Mouse (Mus musculus): ENCODE measurements at regions not wholly inside any gene's neighbourhood (a gene's known extent, or its start where the extent isn't known, plus 50 kb on each side); places are given as distances from the start of the nearest gene placed in this dataset.
A peak's percentile ranks its signal among the peaks of the same experiment; 100 is the strongest.

DNA sequence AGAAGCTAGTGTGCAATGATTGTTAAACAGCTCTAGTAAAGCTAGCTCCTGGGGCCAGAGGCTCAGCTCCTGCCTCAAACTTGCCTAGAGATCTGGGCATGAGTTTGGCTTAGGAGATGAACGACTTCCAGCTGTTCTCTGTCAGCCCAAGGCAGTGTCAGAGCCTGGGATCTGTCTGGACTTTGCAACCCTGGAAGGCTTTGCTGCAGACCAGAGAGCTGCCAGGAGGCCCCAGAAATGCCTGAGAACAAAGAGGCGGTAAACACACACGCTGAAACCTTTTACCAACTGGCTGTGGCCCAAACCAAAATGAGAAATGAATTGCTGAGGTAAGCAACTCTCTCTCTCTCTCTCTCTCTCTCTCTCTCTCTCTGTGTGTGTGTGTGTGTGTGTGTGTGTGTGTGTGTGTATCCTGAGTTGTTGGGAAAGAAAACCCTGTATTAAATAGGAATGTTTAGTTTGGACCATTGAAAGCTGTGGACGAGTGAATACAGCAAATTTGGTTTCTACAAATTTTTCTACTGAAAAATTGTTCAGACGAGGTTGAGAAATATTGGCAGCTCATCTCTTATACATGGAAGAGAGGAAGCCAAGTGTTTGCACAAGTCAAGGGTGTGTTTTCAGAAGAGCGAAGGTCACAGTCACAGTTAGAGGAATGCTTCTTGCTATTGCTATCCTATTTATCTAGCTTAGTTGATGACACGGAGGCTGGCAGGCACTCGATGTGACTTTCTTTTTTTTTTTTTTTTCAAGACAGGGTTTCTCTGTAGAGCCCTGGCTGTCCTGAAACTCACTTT is 125.1 kb upstream of the Serp2 start:
- DNase-seq (ENCODE audit: low read depth, low spot score), result no peak

GRCm38 (mm10) chr14:76678512-76679134 is 121.9 kb upstream of the Serp2 start:
- DNase-seq (ENCODE audit: low read depth, low spot score), result no peak

DNA sequence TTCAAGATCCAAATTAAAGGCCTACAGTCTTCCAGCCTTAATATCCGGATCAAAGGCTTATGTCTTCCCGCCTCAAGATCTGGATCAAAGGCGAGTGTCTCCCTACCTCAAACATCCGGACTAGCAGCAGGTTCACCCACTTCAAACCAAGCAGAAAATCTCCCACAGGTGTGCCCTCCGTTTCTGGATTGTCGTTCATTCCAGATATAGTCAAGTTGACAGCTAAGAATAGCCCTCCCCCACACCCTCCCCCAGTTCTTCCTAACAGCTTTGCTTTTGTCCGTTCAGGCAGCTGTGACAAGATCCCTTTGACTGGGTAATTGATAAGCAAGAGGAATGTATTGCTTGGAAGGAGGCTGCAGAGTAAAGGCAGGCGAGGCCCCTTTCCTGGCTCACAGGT is 118.3 kb upstream of the Serp2 start:
- DNase-seq (ENCODE audit: low read depth, low spot score), result no peak

GRCm38 (mm10) chr14:76673671-76674331 is 117.1 kb upstream of the Serp2 start:
- no peak for DNase-seq (ENCODE audit: low read depth, low spot score)

DNA sequence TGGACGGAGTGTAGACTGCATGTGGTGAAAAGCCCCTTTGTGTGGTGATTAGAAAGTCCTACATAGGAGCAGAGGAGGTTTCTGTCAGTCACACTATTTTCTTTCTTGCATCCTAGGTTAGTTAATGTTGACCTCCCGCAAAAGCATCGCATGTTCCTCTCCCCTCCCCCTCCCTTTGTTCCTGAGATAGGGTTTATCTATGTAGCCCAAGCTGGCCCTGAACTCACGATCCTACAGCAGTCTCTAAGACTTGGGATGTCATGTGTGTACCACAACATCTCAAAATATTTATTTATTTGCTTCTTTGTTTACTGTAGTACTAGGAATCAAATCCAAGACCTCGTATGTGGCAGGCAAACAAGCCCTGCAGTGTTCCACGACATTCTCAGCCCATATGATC is 116.2 kb upstream of the Serp2 start:
- no peak for DNase-seq (ENCODE audit: low read depth, low spot score)

DNA sequence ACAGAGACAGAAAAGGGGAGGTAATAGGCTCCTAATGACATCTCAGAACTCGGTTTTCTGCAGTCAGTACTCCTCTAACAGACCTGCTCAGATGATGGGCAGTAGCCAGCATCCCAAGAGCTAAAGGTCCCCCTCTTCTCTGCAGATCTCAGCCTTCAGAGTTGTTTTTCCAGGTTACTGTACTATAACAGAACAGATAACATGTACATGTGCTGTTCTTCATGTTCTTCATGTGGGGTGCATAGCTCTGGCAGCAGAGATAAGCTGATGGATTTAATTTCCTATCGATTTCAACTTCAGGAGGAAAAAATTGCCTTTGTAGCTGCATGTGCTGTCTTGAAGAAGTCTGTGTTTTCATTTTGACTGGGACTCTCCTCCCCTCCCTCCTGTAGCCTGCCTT is 115.8 kb upstream of the Serp2 start:
- DNase-seq (ENCODE audit: low read depth, low spot score), result no peak

- DNase-seq (ENCODE audit: low read depth, low spot score), result no peak
Observed at GRCm38 (mm10) chr14:76671023-76671422, 114.3 kb upstream of the Serp2 start.

GRCm38 (mm10) chr14:76665754-76666371 is 109.2 kb upstream of the Serp2 start:
- DNase-seq (ENCODE audit: low read depth, low spot score), result no peak

DNA sequence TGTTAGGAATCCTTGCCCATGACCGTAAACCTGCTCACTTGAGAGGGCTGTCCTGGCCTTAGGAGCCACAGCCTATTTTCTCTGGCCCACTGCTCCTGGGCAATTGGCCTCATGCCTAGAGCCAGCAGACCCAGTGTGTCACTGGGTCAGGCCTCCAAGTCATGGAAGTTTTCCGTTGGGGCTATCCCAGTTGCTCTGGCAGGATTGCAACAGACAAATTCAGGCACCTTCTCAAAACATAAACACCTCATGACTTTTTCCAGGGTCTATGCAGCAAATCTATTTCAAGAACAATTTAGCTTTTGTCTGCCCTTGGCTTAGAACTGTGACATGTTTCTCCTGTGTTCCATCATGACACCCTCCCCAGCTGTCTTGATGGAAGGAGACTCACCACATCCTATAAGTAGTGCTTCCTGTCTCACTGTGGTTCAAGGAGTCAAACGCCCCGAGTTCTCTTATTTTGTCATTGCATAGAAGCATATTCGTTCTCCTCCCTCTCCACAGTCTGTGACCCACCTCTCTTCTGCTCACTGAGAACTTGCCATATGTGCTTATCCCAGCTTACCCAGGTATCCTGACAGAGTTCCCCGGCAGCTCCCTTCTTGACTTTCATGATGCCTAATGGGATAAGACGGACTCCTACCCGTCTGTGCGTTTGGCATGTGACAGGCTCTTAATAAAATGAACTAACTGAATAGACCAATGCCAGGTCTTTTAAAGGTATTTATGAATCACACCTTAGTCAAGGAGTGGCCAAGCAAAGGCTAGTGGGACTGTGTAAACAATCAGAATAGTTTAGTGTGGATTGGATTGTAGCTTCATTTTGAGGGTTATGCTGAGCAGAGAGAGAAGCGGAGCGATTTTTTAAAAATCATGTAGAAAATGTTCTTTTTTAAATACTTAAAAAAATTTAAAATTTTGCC is 108.2 kb upstream of the Serp2 start:
- no peak for DNase-seq (ENCODE audit: low read depth, low spot score)

GRCm38 (mm10) chr14:76663816-76664215 is 107.1 kb upstream of the Serp2 start:
- DNase-seq (ENCODE audit: low read depth, low spot score), result no peak

DNA sequence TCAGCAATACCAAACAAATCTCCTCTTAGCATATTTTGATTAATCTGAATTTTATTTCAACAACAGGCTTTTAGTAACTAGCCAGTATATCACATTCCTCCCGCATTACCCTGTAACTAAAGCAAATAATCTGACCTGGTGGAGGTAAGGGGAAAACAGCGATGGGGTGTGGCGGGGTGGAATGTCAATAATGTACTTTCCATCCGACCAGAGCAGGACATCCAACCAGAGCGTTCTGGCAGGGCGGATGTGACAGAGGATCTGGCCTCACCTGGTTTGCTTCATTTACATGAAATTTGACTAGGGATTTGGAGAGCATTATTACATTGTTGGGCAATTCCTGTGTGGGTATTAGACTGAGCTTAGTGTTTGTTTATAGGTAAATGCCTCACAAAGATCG is 106.2 kb upstream of the Serp2 start:
- no peak for DNase-seq (ENCODE audit: low read depth, low spot score)

DNA sequence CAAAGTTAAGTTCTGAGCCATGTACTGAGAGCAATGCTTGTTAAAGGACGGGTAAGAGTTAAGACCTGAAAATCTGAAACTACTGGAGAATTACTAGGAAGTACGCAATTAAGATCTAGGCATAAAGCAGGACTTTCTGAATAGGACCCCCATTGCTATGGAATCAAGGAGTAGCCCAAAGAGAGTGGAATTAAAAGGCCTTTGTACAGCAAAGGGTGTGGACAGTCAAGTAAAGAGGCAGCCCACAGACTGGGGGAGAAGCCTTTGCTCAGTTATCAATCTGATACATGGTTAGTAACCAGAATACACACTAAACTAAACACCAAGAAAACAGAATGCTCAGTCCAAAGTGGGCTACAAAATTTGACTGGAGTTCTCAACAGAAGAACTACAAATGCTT is 104.2 kb upstream of the Serp2 start:
- DNase-seq (ENCODE audit: low read depth, low spot score), result no peak

DNA sequence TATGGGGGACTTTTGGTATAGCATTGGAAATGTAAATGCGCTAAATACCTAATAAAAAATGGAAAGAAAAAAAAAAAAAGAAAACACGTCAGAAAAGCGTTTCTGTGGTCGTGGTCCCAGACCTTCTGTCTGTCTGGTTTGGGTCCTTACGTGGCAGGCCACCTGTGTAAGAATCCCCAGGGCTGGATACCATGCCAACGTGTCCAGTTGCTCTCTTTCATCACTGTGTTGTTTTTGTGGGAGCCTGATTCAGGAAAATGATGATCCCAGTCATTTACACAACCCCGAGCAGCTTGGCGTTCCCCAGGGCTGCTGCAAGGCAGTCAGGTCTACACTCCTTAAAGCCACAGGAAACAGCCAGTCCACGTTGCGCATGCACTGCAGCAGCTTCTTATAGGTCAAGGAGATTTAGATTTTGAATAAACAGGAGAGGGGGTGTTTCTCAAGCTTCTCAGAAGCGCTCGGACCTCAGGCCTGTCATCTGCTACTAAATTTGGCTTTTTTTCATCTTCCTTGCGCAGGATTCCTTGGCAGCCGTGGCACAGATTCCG is 102.3 kb upstream of the Serp2 start:
- DNase-seq (ENCODE audit: low read depth, low spot score), result no peak

- DNase-seq (ENCODE audit: low read depth, low spot score), result peak; percentile 32
Observed at GRCm38 (mm10) chr14:76657784-76658610, 101.3 kb upstream of the Serp2 start.

DNA sequence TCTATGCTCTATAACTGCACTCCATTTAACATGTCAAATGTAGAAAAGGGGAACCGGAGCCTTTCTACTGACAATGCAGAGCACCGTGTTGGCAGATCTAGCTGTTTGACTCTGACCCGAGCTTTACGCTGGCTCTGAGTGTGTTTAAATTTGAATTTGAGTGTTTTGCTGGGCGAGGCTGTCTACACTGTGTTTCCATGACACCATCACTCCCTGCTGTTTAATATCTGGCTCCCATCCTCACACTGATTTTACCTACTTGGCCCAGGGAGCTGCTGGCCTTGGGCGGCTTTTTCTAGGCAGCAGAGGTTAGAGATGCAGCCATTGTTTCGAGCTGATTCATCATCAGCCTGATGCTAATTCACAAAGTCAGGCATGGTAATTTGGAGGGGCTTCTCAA is 100.7 kb upstream of the Serp2 start:
- DNase-seq (ENCODE audit: low read depth, low spot score), result no peak

- DNase-seq (ENCODE audit: low read depth, low spot score), result no peak
Observed at GRCm38 (mm10) chr14:76652356-76653126, 95.9 kb upstream of the Serp2 start.

- DNase-seq (ENCODE audit: low read depth, low spot score), result no peak
Observed at GRCm38 (mm10) chr14:76651096-76651495, 94.4 kb upstream of the Serp2 start.

DNA sequence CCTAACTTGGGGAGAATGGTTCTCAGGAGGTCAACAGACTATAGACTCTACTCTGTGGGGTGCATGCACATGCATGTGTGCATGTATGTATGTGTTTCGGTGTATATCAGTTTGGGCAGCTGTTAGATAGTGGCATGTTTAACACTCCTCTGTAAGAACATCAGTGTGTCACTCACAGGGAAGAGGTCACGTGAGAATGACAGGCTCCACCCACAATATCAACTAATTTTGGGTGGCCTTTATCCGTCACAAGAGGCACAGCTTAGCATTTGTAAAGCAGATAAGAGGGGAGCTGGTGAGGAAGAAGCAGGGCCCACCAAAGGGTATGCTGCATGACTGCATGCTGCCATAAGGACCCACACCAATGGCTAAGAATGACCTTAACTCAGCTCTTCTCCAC is 93.2 kb upstream of the Serp2 start:
- no peak for DNase-seq (ENCODE audit: low read depth, low spot score)

DNA sequence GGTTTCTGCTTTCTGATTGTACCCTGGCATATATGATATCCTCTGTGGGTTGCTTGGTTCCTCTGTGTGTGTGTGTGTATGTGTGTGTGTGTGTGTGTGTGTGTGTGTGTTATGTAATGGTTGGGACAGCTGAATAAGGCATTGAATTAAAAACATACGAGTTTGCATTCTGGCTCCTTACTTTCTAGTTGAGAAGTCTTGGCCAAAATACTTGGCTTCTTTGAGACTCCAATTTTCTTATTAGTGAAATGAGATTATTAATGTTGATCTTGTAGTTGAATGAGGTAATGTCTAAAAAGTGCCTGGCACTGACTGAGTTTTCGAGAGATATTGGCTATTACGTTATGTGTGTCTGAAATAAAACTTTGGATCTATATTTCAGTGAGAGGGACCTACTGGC is 88.0 kb upstream of the Serp2 start:
- DNase-seq (ENCODE audit: low read depth, low spot score), result no peak
